Mouse (Mus musculus) MEL (cell line): ENCODE data around the gene Apol10a.
"Not testable (repeated sequence)": the region's sequence is repeated elsewhere in the genome, so short reads cannot be mapped to it uniquely, and the experiment has no call there.

Experiments used
- CTCF ChIP-seq, 3 experiments: IDR thresholded peaks in 2 of 3; conservative IDR thresholded peaks in 1 of 3; 2 replicates each; pipeline ENCODE4 v1.5.1; 2011 to 2012; ENCODE audit warnings: low read length in 3 of 3, low read depth in 2 of 3, mild to moderate bottlenecking in 2 of 3, improper control_type of control experiment in 1 of 3, inconsistent platforms in 1 of 3, mixed read lengths in 1 of 3, moderate library complexity in 1 of 3; ENCODE audit not compliant: control insufficient read depth in 1 of 3, insufficient read depth in 1 of 3, poor library complexity in 1 of 3, severe bottlenecking in 1 of 3
- GATA1 ChIP-seq: IDR thresholded peaks from 2 replicates; pipeline ENCODE4 v1.6.1; 2011; ENCODE audit warnings: low read depth, low read length, improper control_type of control experiment
- JUND ChIP-seq: IDR thresholded peaks from 2 replicates; pipeline ENCODE4 v1.6.1; 2011; ENCODE audit warnings: low read depth, mild to moderate bottlenecking, improper control_type of control experiment, low read length
- MAFK ChIP-seq: IDR thresholded peaks from 2 replicates; pipeline ENCODE4 v1.6.1; 2011; ENCODE audit warnings: low read depth, mild to moderate bottlenecking, low read length, improper control_type of control experiment, borderline replicate concordance
- NRF1 ChIP-seq: IDR thresholded peaks from 2 replicates; pipeline ENCODE4 v1.6.1; 2014; ENCODE audit warnings: low read depth, mild to moderate bottlenecking, inconsistent platforms, low read length, improper control_type of control experiment, moderate library complexity; ENCODE audit not compliant: poor library complexity, insufficient read depth, severe bottlenecking
- POLR2A ChIP-seq, 2 experiments: IDR thresholded peaks; 2 replicates each; pipeline ENCODE4 v1.6.1; 2011 to 2012; ENCODE audit warnings: low read length in 2 of 2, mild to moderate bottlenecking in 2 of 2, control low read depth in 1 of 2, improper control_type of control experiment in 1 of 2, low read depth in 1 of 2, moderate library complexity in 1 of 2; ENCODE audit not compliant: control insufficient read depth in 1 of 2, insufficient read depth in 1 of 2, poor library complexity in 1 of 2
- POLR2AphosphoS2 ChIP-seq: IDR thresholded peaks from 2 replicates; pipeline ENCODE4 v1.6.1; 2011; ENCODE audit warnings: low read length, improper control_type of control experiment
- SMC3 ChIP-seq: IDR thresholded peaks from 2 replicates; pipeline ENCODE4 v1.6.1; 2011; ENCODE audit warnings: low read depth, low read length, improper control_type of control experiment
- TAL1 ChIP-seq: IDR thresholded peaks from 2 replicates; pipeline ENCODE4 v1.6.1; 2012; ENCODE audit warnings: mild to moderate bottlenecking, inconsistent platforms, low read length, moderate library complexity, mixed read lengths
- TBP ChIP-seq: IDR thresholded peaks from 2 replicates; pipeline ENCODE4 v1.8.0; 2011; ENCODE audit warnings: low read depth, low read length, improper control_type of control experiment
- USF1 ChIP-seq: IDR thresholded peaks from 2 replicates; pipeline ENCODE4 v1.6.1; 2014; ENCODE audit warnings: low read depth, mild to moderate bottlenecking, inconsistent platforms, low read length, improper control_type of control experiment, moderate library complexity
- ZMIZ1 ChIP-seq: IDR thresholded peaks from 2 replicates; pipeline ENCODE4 v1.6.1; 2012; ENCODE audit warnings: low read depth, mild to moderate bottlenecking, inconsistent platforms, low read length, improper control_type of control experiment, moderate library complexity
- ZNF384 ChIP-seq: IDR thresholded peaks from 2 replicates; pipeline ENCODE4 v1.6.1; 2012; ENCODE audit warnings: low read depth, mild to moderate bottlenecking, inconsistent platforms, low read length, improper control_type of control experiment

DNA sequence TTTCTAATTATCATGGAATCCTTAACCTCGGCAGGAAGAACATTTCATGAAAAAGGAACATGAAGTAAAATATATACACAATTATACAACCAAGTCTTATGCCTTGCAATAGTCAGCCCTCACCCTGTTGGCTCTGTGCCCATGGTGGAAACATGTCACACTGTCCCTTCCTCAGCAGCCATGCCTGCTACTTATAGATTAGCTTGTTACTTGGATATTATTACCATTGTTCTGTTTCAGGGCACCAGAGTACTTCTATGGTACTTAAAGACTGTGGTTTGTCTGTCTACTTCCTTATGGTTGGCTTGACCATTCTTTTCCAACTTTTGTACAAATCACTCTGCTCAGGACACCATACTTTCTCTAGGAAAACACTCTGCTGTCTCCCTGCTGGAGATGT is 16.3 kb downstream of the Apol10a start:
- TF ChIP-seq CTCF (IDR thresholded peaks at IDR 0.05 in 2 of 3, conservative IDR thresholded peaks at IDR 0.05 in 1 of 3; ENCODE audit: control insufficient read depth in 1 of 3, insufficient read depth in 1 of 3, low read depth in 2 of 3, low read length in 3 of 3, poor library complexity in 1 of 3, severe bottlenecking in 1 of 3); POLR2AphosphoS2; ZNF384; GATA1; JUND; SMC3; NRF1; ZMIZ1; POLR2A (IDR thresholded peaks at IDR 0.05; ENCODE audit: control insufficient read depth in 1 of 2, insufficient read depth in 1 of 2, low read depth in 1 of 2, low read length in 2 of 2, poor library complexity in 1 of 2); TAL1; USF1; TBP; MAFK: not testable (repeated sequence)
